Mouse (Mus musculus): ENCODE measurements at regions not wholly inside any gene's neighbourhood (a gene's known extent, or its start where the extent isn't known, plus 50 kb on each side); places are given as distances from the start of the nearest gene placed in this dataset.
A peak's percentile ranks its signal among the peaks of the same experiment; 100 is the strongest.

DNA sequence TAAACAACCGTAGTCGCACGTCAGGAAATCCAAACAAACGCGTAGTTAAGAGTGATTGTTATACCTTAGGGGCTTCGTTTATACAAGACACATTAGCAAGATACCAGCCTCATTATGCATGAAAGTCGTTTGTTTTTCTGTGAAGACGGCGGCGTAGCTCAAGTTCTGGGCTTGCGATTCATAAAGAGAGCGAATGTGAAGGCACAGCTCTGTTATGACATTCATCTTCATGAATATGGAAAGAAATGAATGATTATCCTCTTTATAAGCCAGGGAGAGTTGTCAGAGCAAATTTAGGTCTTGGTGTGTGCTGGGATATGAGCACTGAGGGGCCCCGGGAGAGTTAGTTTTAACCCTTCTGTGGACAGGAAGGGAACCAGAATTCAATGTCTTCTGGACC is 266.4 kb downstream of the Atp23 start:
- no peak for DNase-seq (ENCODE audit: low spot score)

DNA sequence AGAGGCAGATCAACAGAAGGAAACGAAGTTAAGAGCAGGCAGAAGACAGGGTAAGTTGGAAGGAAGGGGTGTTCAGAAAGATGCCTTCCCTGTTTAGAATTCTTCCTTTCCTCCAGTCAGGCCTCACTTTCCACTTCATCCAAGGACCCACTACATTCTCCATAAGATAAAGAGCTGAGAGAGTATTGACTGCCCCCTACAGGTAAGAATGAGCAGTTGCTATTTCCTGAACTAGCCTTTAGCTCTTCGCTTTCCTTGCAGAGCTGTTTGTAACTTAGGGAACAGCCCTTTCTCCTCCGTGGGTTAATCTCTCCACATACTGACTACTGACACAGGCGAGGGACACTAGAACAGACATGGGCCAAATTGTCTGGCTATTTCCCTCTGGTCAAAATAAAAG is 273.1 kb downstream of the Atp23 start:
- no peak for DNase-seq (ENCODE audit: low spot score)

DNA sequence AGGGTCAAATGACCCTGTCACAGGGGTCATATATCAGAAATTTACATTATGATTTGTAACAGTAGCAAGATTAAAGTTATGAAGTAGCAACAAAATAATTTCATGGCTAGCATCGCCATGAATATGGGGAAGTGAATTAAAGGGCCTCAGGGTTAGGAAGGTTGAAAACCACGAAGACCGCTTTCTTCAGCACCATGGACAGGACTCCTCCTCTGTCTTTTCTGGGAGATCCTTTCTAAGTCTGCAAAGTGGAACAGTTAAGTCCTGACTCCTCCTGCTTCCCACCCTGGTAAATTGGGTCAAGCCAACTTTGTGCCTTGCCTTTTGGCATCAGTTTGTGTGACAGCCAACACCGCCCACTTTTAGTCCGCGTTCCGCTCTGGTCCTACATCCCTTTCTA is 275.7 kb downstream of the Atp23 start:
- DNase-seq (ENCODE audit: low spot score) = no peak

DNA sequence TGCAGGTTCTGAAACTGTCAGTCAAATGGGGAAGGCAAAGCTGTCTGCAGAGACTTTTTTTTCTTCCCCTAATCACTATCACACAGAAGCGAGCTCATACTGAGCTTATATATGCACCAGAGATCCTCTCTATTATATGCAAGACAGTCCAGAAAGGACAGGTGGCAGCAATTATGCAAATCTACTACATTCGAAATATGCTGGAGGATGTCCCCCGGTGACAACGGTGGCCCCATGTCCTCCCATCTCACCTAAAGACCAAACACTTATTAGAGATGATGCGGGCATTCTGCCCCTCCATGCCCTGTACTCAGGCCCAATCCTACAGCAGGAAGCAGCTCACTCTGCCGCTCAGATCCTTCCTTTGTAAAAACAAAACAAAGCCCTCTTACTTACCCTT is 280.4 kb downstream of the Atp23 start:
- no peak for DNase-seq (ENCODE audit: low spot score)

DNA sequence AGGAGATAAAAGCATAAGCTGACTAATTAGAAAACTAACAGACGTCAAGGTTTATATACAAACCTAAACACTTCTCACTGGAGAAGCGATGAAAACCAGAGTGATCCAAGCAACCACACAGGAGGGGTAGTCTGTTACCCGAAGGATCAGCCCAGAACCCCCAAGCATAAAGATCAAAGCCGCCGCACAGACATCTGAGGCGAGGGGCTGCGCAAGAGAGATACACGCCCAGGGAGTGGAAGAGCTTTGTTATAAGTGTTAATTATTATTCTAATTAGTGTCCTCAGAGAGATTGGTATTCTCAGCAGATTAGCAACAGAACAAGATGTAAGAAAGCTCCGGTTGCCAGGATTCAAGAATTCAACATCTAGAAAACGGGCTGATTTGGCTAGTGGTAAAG is 281.2 kb downstream of the Atp23 start:
- no peak for DNase-seq (ENCODE audit: low spot score)

DNA sequence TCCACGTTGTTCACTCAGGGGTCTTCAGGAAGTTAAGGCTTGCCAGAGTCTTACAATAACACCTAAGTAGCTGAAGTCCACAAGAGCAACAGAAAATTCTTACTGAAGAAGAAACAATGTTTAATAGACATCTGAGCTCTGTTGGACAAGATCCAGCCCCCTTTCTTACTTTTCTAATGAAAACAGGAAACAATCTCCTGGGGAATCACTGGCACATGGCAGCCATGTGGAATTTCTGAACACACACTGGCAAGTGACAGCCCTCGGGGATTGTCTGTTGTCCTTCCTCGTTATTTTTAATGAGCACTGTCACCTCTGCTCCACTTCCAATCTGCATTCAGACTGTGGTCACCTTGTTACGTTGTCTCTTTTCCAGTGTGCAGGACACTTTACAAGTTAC is 288.9 kb downstream of the Atp23 start:
- no peak for DNase-seq (ENCODE audit: low spot score)

DNA sequence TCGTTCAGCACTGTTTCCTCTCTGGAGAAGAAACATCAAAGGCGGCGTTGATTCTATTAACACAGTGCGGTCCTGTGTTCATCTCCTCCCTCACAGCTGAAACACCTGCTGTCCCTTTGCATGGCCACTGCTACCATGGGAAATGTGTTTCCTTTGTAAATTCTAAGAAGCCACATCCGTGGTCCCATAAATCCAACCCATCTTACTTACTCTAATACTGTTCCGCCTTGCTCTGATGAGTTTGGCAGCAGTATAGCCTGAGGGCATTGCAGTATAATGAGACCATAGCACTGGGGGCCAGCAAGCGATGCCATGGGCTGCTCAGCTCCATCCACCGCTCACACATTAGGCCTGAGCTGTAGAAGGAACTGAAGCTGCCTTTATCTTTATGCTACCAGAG is 290.6 kb downstream of the Atp23 start:
- no peak for DNase-seq (ENCODE audit: low spot score)

DNA sequence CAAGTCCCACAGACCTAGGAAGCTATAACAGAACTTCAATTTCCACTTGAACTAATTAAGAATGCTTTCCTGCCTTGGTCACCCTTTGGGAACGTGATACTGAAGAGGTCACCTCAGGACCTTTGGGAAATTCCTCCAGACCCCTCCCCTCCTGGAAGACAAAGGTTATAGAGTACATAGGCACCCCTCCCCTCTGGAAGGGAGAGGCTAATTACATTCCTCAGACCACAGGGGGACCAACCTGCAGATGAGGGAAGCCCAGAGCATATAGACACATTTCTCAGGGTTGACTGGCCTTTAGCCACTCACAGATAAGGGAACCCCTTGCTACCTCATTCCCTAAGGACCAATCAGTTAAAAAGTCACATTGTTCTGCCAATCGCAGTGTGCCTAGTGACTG is 301.5 kb downstream of the Atp23 start:
- no peak for DNase-seq (ENCODE audit: low spot score)

DNA sequence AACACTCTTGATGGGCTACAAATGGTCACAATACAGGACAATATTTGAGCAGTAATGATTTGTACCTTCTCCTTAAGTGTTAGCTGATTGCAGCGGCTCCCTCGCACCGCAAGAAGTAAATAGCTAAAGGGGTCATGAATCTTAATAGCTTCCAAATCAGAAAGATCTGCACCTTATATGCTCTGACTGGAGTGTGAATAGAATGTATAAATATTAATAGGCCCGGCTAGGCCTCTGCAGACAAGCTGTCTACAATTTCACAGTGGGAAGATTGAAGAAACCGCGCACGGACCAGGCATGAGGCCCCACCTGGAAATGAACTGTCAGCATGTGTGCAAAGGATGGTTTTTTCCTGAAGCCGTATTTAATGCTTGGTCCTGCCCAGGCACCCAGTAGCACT is 333.0 kb downstream of the Atp23 start:
- DNase-seq (ENCODE audit: low spot score) = no peak

DNA sequence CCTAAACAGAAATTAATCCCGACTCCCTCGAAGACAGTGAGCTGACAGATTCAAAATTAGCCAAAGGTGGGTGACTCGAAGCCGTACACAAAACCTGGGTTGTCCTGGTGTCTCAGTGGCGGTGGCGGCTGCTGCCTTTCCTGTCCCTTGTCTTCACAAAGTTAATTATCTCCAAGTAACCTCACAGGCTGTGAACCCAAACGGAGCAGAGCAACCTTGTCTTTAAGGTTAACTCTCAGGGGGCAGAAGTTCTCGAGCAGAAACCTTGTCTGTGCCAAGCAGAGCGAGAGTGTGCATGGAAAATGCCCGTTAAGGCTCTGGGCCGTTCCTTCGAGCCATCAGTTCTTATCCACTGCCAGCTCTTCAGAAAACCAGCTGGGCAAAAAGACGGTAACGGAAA is 335.8 kb downstream of the Atp23 start:
- no peak for DNase-seq (ENCODE audit: low spot score)

DNA sequence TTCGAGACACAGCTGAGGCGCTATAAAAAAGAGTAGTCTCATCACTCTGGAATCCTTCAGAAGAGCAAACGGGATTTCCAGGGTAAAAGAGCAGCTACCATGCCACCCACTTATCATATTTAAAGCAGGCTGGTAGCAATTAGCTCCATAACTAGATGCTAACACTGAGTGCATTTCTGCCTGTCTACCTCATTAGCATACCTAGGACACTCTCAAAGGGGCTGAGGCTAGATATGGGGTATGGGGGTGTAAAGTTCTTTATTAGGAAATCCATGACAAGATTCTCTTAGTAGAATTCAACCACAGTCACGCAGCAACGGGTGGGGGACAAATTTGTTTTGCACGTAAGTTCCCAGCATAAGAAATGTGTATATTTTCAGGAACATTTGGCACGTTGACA is 346.1 kb downstream of the Atp23 start:
- DNase-seq (ENCODE audit: low spot score) = no peak

DNA sequence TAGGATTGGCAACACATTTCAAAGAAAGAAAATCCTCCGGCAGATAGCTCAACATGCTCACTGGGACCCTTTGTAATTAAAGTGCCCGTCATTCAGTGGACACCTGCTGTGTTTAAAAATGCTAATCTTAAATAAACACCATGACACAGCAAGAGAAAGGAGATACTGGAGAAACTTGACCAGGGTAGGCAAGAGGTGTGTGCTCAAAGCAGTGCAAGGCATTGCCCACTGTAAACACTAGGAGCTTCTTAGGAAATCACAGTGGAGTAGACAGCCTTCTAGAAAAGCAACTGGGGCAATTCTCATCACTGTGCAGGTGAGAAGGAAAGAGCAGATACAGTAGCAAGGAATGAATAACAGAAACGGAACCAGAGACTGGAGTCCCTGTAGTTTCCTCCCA is 369.2 kb downstream of the Atp23 start:
- no peak for DNase-seq (ENCODE audit: low spot score)

DNA sequence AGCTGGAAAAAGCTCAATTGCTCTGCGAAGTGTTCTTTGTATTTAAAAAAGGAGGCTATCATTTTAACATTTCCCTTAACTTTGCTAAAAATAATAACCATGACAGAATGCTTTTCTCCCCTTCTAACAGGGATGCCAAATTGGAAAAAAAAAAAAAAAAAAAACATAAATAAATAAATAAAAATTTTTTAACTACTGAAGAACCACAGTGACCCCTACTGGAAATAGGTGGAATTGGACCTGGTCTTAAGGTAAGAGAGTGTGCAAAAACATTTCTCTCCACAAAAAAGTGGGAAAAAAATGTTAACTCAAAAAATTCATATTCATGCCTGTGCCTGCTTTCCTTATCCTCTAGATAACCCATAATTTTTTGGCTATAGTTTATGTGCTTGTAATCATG is 369.8 kb downstream of the Atp23 start:
- DNase-seq (ENCODE audit: low spot score) = no peak

DNA sequence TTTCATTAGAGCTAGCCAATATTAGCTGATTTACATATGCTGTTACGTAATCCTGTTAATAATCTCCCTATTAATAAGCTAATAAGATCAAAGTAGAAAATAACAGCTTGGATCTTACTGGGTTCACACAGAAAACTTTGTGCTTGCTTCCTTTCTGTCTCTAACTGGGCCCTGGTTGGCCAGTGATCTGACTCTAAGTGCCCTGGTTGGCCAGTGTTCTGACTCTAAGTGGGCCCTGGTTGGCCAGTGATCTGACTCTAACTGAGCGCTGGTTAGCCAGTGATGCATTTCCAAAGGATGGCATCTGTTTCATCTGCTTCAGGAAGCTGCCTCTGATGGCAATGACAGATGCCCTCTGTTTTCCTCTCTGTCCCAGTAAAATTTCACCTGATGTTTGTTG is 372.4 kb downstream of the Atp23 start:
- DNase-seq (ENCODE audit: low spot score) = no peak

DNA sequence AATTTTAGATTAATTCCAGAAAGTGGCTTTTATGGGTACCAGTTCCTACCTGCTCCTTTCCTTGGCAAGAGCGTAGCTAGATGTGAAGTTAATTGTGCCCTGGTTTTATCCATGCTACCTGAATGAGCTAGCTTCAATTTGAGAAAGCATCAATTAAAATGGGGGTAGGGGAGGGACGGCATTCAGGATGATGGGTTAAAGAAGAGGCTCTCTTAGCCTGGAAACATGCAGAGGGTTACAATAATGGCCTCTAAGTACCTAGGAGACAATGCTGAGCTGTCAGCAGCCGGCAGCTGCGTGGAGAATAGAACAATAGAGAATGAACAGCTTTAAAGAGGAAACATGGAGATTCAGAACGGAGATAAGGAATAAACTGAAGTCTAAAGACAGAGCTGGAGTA is 375.0 kb downstream of the Atp23 start:
- DNase-seq (ENCODE audit: low spot score) = no peak

DNA sequence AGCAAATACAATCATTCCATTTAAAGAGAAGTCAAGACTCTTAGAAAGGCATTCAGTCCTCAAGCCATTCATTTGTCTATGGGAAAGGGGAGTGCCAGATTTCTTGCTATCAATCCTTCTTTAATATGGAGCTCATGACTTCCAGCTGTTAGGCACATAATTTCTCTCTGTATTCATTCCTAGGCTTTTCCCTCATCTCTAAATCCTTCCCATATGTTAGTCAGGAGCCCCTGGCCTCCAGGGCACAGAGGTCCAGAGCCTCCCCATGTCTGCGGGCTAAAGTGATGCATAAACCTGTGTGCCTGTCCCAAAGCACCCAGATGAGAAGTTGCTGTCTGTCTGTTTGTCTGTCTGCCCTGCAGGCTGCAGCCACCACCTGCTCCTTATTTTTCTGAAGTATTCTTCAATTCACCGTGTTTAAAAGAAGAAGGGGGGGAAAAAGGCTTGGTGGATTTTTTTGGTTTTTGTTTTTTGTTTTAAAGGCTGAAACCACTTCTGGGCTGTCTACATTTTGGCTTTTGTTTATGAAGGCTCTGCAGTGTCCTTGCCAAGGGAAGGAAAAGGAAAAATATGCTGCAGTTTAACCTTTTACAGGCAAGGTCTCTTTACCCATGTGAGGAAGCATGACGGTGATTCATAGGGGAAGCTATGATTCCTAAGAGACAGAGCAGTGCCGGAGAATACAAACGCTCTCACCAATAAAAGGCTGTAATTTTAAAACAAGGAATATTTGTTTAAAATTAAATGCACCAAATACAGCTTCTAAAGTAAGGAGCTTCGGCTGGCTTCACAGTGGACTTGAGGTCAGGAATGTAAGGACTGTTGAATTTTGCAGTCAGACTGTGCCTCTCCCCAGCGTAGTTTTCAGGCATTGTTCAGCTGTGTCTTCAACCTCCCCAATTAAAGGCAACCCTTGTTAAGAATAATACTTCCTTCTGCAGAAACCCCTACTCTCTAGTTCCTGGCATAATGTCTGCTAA is 379.0 kb downstream of the Atp23 start:
- DNase-seq (ENCODE audit: low spot score) = no peak

DNA sequence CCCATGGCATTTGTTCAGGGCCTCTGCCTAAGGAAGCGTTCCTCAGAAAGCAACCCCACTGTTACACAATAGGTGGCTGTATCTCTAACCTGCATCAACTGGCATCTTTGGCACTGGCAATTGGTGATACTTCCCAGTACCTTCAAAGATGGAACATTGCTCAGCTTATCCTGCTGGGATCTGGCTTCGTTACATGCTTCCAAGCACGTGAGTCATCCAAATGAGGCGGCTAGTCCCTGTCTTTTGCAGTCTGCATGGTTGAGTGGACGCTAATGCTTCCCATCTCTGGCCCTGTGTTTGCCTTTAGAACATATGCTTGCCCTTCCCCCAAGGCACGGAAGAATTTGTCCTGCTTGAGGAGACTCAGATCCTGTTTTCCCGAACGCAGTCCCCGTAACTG is 380.2 kb downstream of the Atp23 start:
- no peak for DNase-seq (ENCODE audit: low spot score)

DNA sequence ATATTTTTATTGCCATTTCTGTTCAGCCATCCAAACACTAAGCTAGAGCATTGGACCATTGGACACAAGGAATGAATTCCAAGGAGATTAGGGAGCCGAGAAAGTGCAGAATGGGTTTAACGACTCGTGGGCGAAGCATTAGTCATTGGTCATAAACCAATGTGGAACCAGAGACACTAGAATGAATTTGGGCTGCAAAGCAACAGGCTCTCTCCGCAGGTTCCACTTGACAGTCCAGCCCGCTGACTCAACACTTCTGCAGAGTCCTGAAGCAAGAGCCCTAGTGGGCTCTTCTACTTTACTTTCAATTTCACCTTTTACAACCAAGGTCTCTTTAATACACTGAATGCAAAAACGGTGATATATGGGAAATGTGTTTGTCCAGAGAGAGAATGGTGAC is 388.0 kb downstream of the Atp23 start:
- DNase-seq (ENCODE audit: low spot score) = no peak

DNA sequence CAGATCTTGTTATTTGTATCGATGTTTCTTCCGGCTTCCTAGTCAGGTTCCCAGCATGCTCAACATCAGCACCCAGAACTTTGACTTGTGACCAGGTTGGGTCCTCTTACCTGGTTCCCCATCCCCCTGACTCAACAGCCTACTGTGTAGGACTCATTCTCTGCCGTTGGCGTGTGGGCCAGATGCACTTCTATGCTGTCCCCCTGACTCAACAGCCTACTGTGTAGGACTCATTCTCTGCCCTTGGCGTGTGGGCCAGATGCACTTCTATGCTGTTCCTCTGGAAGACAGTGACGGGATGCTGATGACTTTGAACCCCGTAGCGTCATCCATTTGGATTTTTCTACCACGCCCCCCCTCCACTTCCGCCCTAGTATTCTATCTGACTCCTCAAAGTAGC is 389.6 kb downstream of the Atp23 start:
- DNase-seq (ENCODE audit: low spot score) = peak; percentile 100

DNA sequence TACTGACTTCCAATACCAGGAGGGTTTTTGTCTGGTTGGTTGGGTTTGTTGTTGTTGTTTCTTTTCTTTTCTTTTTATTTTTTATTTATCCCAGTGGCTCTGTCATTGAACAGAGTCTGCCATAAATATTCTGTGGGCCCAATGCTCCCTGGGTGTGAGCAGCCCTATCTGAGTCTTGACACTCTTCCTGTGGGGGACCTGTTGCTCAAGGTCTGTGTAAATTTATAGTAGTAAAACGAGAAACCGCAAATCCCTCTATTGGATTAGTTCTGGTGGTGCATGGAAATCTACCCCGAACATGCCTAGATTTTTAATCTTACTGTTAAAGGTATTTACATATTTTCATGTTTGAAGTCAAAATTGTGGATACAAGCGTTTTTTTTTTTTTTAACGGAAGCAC is 395.2 kb downstream of the Atp23 start:
- no peak for DNase-seq (ENCODE audit: low spot score)

DNA sequence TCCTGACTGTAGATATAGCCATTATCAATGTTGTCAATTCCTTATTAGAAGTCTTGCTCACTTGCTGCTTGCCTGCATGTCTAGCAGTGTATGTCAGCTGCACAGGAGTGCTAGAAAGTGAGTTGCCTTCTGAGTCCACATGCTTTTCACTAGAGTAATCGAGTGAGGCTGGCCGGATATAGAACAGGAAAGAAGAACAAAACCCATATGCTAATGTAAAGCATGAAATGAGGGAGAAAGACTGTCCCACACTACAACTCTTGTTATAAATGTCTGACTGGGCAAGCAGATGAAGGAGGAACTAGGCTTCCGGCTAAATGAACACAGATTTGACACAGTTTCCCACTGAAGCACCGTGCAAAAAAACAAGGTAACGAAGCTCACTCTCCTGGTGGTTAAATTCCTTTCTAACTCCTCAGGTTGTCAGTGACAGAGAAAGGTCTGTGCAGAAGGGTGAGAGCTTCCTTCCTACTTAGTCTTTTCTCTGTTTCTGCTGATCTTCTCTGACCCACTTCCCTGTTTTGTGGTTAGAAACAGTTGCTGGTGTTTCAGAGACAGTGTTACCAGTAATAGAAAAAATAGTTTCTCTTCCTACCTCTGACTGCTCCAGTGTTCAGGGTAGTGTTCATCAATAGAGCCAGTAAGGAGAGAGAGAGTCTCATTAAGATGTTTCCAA is 399.0 kb downstream of the Atp23 start:
- DNase-seq (ENCODE audit: low spot score) = no peak

DNA sequence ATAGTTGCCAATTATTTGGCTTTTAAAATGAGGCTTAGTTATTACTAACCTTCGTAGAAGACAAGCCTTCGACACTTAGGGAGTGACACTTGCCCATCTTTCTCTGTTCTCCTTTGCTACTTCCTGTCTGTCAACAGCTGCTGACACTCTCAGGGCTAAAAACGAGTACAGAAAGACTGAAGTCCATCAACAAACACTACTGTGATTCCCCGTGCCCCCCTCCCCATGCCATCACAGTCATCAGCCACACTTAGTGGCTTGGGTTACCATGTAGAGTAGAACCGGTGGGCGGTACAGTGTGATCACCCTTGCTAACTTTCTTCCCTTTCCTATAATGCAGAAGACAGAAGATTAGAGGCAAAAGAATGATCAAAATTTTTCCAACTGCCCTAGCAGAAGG is 402.4 kb downstream of the Atp23 start:
- no peak for DNase-seq (ENCODE audit: low spot score)

DNA sequence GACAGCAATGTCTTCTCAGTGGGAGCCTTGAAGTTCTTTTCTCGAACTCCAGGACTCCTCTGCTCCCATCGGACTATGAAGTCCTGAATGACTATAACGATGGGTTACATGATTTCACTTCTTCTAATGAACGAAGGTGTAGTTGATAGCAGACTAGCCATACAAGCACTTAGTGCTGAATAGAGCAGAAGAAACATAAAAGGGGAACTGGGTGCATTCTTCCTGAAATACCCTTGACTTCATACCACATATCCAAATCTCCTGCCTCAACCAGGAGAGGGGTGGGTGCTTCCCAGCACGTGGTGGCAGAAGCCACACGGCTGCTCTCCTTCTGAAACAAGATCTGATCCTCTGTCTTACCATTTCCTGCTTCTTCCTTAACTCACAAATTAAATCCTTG is 407.4 kb downstream of the Atp23 start:
- no peak for DNase-seq (ENCODE audit: low spot score)

DNA sequence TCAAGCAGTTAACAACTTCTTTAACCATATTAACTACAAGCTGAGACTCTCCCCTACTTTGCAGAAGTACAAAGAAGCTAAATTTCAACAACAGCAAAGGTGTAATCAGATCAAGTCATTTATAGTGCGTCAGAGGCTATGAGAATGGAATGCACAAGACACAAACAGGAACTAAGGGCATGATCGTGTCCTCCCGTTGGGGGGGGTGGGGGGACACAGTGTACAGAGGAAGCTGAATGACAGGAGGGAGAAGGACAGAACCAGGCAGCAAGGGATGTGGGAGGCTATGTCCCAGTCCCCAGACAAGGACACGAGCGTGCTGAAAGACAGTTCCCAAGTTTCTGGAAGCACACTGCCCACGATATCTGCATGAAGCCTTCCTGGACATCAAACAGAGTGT is 408.9 kb downstream of the Atp23 start:
- no peak for DNase-seq (ENCODE audit: low spot score)
